ENCODE assay signal across 8 mouse cellular contexts in genomic region chr12:4132941-4133846, GRCm38 (mm10). TPM values are rescaled to one million over a fixed set of nuclear protein-coding genes. Genes with fewer than 3 reads are reported as not detected.
A peak's percentile ranks its signal among the peaks of the same experiment; 100 is the strongest.
DNase-seq lines count a peak whose midpoint lies in the region; ATAC-seq and TF ChIP-seq lines count a peak whose summit lies in the region.

Gene Adcy3 (plus strand): TSS chr12:4133103.

- CTCF ChIA-PET in Patski (lab: Charles Lee), result no interaction called here

- peak within 1 kb of the TSS; percentile 96 for H3K4me2 ChIP-seq in hindbrain, embryonic 11.5 days (replicated peaks; ENCODE audit: low read depth, low read length)

- in situ Hi-C loops in Patski (cut with MboI; ENCODE audit: low pct_unique_long_range_greater_than_20kb), result no loop called here

- H3K4me3 ChIP-seq in hindbrain, embryonic 11.5 days (ENCODE audit: low read depth, low read length), result peak within 1 kb of the TSS; percentile 53
- peak within 1 kb of the TSS; percentile 68 for H3K4me3 ChIP-seq in left cerebral cortex, adult 2 months

- peaks cover 9% of the 10 kb centered on the region for H3K27me3 ChIP-seq in Patski
- H3K27me3 ChIP-seq in hindbrain, embryonic 11.5 days (ENCODE audit: control insufficient read depth, insufficient read depth, low read length), result no peaks in the 10 kb centered on the region

- peak within 1 kb of the TSS; percentile 72 for H3K9ac ChIP-seq in hindbrain, embryonic 11.5 days (ENCODE audit: low read depth, low read length)

- POLR2A ChIA-PET in Patski (lab: Charles Lee), result interaction anchor here (0.6 kb wide), 1 partner anchor 284 kb away, joined by 3 read pairs; no protein-coding TSS in a partner anchor

- H3K36me3 ChIP-seq in hindbrain, embryonic 11.5 days (ENCODE audit: control insufficient read depth, insufficient read depth, low read length), result no peaks in the 10 kb centered on the region

- peak; percentile 23 for ATAC-seq in Patski
- ATAC-seq in hindbrain, embryonic 11.5 days (ENCODE audit: low FRiP score), result peak; percentile 78

- H3K4me1 ChIP-seq in hindbrain, embryonic 11.5 days (replicated peaks; ENCODE audit: control insufficient read depth, insufficient read depth, low read length), result no peaks in the 10 kb centered on the region

- under 1% methylated on average over 83 of the region's 83 CpGs for WGBS in hindbrain, embryonic 11.5 days

- no peaks in the 10 kb centered on the region for H3K9me3 ChIP-seq in hindbrain, embryonic 11.5 days (ENCODE audit: control insufficient read depth, low read length)

- no peak for TF ChIP-seq CTCF in Patski (IDR thresholded peaks at IDR 0.05)
- TF ChIP-seq CTCF in left cerebral cortex, adult 2 months (IDR thresholded peaks at IDR 0.05), result no peak

- intact Hi-C loops in left cerebral cortex, adult 2 months (cut with DNase I), result loop anchor here (1.0 kb wide), 1 partner anchor 16 kb away; no protein-coding TSS in a partner anchor

- DNase-seq in Patski (ENCODE audit: low read depth, low spot score), result no peak
- DNase-seq in cerebellum, adult 9-10 months, result peak; percentile 74
- DNase-seq in frontal cortex, postnatal 10 days (ENCODE audit: low spot score in 2 of 2), result peak; percentile 41 to 68
- peak; percentile 69 for DNase-seq in hindbrain, embryonic 11.5 days (ENCODE audit: low spot score)
- DNase-seq in left cerebral cortex, adult 2 months (ENCODE audit: extremely low spot score in 1 of 2, low spot score in 2 of 2), result peak; percentile 76 to 77
- DNase-seq in lung, postnatal 4 days, result peak; percentile 64 to 75
- DNase-seq in retina, postnatal 1 day, result peak; percentile 80
- peak; percentile 86 for DNase-seq in thymus, postnatal 4 days

- H3K27ac ChIP-seq in hindbrain, embryonic 11.5 days (ENCODE audit: low read depth, low read length), result no peak within 1 kb of the TSS
- H3K27ac ChIP-seq in left cerebral cortex, adult 2 months, result peak within 1 kb of the TSS; percentile 90

RNA-seq across cellular contexts. Expression of gene Adcy3, which starts in this region (rescaled TPM):
- polyA plus RNA-seq in Patski (2021), result 1.6 TPM
- 2.9 and 3.0 TPM in 2 replicates for polyA plus RNA-seq in hindbrain, embryonic 11.5 days (2014; fragmentation: Nextera tagmentation; extraction: Ambion mirVana)
- total RNA-seq in left cerebral cortex, adult 2 months (2021), result 10 to 100 TPM; 51.4 to 53.8 TPM
